Mouse (Mus musculus): ENCODE results near the gene Acap2.

- no peak for TF ChIP-seq CTCF (IDR thresholded peaks at IDR 0.05; ENCODE audit: extremely low read depth, insufficient read depth, low read length)
- TF ChIP-seq POLR2A (IDR thresholded peaks at IDR 0.05; ENCODE audit: extremely low read depth, insufficient read depth, low read length), result no peak
Observed at GRCm38 (mm10) chr16:31045211-31045610, 155.8 kb downstream of the Acap2 start.
